Mouse (Mus musculus): ENCODE measurements at regions not wholly inside any gene's neighbourhood (a gene's known extent, or its start where the extent isn't known, plus 50 kb on each side); places are given as distances from the start of the nearest gene placed in this dataset.
A peak's percentile ranks its signal among the peaks of the same experiment; 100 is the strongest.

DNA sequence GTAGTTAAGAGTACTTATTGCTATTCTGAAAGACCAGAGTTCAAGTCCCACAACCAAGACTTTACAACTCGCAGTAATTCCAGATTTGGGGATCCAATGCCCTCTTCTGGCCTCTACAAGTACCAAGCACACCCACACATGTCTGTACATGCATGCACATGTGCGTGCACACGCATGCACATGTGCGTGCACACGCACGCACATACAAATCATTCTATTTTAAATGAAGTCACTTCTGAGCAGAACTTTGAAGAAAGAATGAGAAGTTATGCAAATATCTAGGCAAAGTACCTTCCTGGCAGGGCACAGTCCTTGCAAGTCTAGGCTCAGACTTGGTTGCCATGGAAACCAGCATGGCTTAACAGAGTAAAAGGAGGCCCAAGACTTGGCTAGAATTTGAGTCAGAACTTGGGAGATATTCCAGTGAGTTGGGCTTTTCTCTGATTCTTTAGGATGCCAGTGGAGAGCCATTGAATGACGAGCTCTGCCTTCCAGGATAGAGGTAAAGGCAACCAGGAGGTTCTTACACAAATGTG lies 265.4 kb upstream of the Atp2b1 start:
- no peak for DNase-seq (ENCODE audit: low spot score in 2 of 2)

DNA sequence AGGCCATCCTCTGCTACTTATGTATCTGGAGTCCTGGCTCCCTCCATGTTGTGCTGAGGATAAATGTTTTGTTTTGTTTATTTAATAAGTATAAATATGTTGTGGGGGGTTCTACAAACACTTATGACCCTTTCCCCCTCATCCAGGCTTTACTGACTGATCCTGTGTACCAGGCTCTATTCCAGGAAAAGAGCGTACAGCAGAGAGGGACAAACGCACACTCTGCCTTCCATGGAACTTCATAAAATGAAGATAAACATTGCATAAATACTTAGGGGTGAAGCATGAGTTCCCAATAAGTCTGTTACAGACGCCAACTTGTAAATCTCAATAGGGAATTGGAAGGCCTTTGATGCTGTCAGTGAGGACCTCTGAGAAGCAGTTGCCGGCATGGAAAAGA lies 263.7 kb upstream of the Atp2b1 start:
- no peak for DNase-seq (ENCODE audit: low spot score in 2 of 2)

DNA sequence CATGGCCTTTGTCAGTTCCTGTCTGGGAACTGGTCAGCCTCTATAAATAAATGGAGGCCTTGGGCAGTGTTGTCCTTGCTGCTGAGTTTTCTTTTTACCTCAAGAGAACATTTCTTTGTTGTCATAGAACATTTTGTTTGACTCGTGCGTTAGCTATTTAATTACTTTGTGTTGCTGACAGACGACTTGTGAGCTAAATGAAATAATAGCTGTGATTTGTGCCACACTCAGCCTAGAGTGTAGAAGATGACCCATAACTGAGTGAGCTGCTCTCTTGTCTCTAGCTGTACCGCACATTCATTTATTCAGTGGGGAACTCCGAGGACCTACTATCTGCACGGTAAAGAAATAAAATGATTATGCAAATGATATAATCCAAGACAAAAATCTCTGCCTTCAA lies 263.1 kb upstream of the Atp2b1 start:
- DNase-seq (ENCODE audit: low spot score in 2 of 2) = no peak

DNA sequence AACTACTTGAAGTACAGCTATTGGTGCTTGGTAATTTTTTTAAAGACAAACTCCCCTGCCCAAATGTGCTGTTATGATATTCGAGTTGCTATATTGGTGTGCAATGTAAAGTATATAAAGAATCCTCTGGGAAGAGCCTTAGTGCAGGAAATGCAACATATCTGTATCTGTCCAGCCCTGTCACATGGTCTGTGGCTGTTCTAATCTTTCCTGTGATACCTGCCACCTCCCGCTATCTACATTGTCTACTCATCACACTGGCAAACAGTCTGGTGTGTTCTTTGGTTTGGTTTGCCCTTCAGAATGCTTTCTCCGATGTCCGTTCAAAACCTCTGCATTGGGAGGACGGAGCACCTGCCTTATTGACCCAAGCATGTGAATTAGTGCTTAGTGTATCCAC lies 262.6 kb upstream of the Atp2b1 start:
- no peak for DNase-seq (ENCODE audit: low spot score in 2 of 2)

DNA sequence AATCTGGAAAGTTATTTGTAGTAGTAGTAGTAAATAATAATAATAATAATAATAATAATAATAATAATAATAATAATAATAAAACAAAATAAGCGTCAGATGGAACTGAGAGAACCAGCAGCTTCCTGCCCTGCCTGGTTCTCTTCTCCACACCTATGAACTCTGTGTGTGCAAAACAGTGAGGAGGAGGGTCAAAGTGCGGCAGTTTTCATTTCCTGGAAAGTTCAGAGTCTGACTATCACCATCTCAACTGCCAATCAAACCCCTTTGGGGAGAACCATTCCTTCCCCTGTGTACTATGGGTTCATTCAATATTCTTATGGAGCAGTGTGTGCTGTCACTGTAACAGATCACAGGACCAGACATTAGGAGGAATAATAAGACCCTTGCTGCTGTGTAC lies 262.1 kb upstream of the Atp2b1 start:
- DNase-seq (ENCODE audit: low spot score in 2 of 2) = no peak

DNA sequence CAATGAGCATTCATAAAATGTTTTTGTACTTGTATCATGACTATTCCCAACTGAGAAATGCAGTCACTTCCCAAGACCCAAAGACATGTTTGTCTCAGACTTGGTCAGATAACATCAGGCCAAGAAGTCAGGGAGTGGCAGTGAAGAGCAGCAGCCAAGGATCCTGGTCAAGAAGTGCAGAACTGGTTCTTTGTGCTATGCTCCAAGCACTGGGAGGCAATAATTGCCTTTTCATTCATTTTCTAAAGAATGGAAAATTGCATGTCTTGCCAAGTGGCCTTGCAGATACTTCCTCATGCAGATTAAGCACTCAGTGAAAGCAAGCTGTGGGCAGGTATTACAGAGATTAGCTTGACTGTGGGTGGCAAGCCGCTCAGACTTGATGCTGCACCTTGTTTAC lies 253.5 kb upstream of the Atp2b1 start:
- DNase-seq (ENCODE audit: low spot score in 2 of 2) = peak in 1 of 2 experiments; percentile 6

DNA sequence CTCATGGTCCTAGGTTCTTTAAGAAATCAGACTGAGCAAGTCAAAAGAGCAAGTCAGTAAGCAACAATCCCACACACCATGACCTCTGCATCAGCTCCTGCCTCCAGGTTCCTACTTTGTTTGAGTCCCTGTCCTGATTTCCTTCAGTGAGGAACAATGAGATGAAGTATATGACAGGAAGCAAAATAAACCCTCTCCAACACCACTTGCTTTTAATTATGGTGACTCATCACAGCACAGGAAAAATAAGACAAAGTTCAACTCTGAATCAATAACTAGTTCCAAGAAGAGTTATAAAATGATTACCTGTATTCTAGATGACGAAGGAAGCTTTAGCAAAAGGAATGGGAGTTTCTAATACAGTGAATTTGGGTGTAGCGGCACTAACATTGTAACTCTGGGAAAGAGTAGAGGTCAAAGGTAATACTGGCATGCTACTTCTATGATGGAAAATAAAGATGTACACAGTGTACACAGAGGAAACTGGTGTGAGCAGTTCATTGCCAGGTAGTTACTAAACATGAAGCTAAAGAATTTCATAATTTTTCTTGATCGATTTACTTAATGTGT lies 248.2 kb upstream of the Atp2b1 start:
- no peak for DNase-seq (ENCODE audit: low spot score in 2 of 2)

DNA sequence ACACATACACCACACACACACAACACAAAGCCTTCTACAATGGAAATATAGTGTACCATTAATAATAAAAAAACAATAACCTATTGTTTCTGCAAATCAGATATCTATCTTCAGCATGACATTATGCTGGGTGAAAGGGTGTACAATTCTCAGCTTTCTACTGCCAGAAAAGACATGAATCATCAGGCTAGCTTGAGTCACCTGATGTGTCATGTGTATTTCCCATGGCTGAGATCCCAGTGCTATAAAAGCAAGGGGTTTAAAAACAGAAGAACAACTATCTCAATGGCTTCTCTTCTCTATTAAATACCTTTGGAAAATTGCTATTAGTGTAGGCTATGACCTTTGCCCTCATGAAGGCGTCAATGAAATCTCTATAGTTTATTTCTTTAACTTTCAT lies 246.5 kb upstream of the Atp2b1 start:
- DNase-seq (ENCODE audit: low spot score in 2 of 2) = no peak

DNA sequence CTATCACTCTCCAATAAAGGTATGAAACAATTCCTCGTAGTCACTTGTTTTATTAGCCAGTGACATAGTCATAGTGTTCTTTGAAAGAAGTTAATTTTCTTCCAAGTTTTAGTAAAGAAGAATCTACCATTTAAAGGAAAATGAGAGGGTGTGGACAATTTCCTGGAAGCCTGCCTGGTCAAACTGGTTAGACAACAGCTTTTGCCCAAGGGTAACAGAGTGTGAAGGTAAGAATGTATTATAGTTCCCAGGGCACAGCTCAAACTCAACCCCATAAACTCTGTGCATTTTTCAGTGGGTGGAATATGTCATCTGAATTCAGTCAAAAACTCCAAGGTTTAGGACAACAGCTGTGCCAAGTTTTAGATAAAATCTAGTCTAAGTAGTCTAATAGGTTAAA lies 240.1 kb upstream of the Atp2b1 start:
- DNase-seq (ENCODE audit: low spot score in 2 of 2) = no peak

DNA sequence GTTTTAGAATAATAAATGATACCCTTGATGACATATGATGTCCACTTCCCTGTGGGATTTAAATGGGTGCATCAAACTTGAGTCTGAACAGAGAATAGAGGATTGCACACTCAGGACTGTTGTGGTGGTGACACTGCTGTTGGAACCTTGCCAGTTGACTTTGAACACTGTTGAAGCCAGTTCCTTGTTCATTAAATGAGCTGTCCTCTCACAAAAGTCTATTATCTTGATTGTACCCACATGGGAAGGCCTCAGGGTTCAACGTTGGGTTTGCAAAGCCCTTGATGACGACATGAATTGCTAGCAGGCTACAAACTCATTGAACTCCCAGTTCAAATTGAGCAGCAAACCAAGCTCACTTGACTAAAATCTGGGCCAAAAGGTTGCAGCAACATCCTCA lies 237.3 kb upstream of the Atp2b1 start:
- no peak for DNase-seq (ENCODE audit: low spot score in 2 of 2)

DNA sequence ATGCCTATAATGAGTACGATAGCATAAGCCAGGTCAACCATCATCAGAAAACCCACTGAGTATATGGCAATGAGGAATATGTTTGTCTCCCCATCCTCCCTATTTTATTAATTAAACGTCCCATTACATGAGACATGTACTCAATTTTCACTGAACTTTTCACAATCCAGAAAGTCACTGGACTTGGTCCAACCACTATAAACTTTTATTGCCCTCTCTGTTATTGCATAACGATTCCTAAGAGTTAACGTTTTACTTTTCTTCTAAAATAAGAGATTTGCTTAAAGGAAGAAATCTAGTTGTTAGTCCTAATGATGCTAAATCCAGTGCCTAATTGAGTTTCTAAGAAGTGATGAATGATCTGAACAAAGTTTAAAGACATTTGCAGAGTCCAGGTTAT lies 236.0 kb upstream of the Atp2b1 start:
- no peak for DNase-seq (ENCODE audit: low spot score in 2 of 2)

DNA sequence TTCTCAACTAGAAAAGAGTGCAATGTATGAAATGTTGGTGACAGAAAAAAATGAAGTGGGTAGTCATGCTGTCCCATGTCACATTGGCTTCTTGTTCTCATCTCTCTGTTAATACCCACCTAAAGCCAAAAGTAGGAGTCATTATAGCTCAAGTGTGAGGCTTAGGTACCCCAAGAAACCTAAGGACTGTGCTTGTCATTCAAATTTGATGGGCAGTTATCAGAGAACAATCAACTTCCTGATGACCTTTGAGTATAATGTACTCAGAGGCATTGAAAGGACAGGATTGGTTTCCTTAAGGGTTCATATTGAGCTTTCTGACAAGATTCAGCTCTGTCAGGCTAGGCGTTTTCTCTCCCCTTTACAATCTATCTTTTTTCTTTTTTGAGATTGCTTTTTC lies 231.8 kb upstream of the Atp2b1 start:
- DNase-seq (ENCODE audit: low spot score in 2 of 2) = no peak

DNA sequence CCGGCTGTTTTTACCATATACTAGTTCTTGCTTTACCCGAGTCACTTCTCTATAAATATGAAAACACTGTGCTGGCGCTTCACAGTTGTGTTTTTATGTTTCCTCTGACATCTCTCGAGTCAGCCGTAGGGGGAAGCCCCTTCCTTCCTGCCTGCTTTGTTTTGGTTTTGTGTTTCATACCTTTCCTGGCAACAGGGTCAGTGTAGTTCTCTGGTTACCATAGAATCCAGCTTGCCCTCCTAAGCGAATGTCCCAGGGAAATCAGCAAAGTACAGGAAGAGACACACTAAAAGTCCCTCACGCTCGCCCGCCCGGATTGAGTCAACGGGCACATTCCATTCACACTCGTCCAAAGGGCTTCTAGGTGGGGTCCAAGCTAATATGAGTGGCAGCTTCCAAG lies 230.0 kb upstream of the Atp2b1 start:
- peak; percentile 8 to 16 for DNase-seq (ENCODE audit: low spot score in 2 of 2)

DNA sequence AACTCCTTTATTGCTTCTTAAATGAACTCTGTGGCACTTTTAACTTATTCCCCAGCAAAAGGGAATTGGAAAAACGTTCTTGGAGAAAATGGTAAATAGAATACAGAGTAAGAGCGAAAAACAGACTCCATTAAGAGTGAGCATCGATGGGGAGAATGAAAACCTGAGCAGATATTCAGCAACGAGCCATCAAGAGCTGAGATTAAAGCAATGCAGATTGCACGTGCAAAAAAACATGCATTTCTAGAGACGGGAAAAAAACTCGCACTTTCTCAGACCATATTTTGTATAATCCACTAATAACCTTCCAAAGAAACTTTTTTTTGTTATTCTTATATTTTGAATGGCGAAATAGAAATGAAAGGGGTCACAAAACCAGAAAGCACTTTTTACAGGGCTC lies 229.5 kb upstream of the Atp2b1 start:
- no peak for DNase-seq (ENCODE audit: low spot score in 2 of 2)

DNA sequence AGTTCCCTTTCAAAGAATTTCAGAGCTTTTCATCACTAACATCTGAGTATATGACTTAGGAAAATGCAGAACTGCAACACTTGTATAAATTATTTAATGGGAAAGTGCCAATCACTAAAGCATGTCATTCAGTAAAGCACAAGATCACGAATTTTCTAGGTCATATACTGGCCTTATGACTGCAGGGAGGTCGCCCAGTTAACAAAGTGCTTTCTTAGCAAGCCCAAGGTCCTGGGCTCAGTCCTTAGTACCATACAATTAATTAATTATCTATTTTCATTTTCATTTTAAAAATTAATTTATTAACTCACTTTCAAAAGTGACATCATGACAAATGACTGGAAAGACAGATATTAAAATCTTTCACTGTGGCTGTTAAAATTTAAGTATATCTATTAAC lies 228.5 kb upstream of the Atp2b1 start:
- DNase-seq (ENCODE audit: low spot score in 2 of 2) = no peak

DNA sequence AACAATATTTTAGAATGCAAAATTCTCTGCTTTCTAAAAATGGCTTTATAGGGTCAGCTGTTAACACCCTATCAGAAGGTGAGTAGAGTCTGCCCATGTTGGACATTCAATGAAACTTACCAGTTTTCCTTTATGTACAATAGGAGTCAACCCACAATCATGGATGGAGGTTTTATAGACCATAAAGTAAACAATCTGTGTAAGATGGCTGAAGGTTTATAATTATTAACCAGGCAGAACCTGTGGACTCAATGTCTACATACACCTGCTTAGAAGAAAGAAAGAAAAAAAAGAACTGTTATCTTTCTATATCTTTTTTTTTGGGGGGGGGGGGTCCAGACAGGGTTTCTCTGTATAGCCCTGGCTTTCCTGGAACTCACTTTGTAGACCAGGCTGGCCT lies 227.8 kb upstream of the Atp2b1 start:
- DNase-seq (ENCODE audit: low spot score in 2 of 2) = no peak

DNA sequence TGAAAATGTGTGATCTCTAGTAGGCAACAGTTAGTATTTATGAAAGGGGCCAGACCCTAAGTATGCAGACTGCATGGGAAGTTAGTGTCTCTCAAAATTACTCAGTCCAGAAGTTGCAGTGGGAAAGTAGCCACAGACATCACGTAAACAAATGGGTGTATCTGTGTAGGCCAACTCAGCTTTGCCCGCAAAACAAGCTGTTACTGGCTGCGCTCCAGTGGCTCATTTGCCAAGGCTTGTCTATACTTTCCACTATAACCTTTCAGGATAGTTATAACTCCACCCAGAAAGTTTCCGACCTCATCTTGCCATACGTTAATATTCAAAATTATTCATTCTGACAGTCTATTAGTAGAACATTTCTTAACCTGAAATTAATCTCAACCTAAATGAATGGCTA lies 222.4 kb upstream of the Atp2b1 start:
- no peak for DNase-seq (ENCODE audit: low spot score in 2 of 2)

DNA sequence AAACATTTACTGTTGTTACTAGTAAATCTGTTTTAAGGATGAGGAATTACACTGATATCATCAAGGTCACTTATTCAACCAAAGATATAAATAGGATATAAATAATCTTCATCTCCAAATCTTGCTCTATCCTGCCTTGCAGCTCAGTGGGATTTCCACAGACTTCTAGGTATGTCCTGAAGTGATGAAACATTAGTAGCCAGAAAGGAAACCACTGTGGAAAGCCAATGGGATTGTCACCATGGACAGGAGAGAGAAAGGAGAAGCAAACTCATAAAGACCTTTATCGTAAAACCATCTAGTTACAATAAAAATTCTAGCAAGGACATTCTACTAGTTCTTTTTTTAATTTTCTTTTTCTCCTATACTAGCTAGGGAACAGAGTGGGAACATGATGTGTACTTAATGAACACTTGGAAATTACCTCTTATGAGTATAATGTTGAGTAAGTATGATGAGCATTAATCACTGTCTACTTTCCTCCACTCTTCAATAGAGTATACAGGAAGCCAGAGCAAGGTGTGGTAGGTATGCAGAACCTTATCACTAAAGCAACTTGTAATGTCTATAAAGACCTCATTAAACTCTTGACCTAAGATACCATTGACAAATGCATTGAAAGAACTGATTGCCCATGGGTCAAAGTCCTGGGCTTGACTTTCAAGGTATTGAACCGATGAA lies 219.4 kb upstream of the Atp2b1 start:
- no peak for DNase-seq (ENCODE audit: low spot score in 2 of 2)

DNA sequence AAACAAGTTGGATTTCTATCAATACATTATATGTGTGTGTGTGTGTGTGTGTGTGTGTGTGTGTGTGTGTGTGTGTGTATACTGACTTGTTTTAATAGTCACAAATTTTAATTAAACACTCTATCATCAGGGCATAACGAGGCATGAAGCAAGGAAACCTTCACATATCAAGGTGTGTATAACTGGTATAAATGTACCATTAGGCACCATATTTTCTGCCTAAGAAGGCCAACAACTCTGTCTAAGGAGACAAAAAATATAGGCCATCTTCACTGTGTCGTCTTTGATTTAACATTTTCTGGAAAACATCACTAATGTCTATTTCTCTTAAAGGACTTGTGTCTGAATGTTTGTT lies 218.9 kb upstream of the Atp2b1 start:
- no peak for DNase-seq (ENCODE audit: low spot score in 2 of 2)

DNA sequence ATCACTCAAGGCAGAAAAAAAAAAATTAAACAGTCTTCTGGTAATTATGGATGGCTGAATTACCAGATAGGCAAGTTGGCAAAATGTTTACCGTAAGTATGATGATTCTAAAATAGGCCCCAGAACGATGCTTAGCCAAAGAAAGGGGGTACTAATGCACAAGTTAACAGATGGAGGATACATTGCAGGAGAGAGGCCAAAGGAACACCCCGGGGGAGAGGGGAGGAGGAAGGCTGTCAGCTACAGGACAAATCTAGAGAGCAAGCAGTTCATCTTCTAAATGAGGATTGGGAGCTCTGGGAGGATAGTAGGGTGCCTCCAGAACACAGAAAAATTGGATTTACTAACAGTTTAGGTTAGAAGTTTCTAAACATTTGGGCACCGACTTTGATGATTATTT lies 216.3 kb upstream of the Atp2b1 start:
- no peak for DNase-seq (ENCODE audit: low spot score in 2 of 2)

DNA sequence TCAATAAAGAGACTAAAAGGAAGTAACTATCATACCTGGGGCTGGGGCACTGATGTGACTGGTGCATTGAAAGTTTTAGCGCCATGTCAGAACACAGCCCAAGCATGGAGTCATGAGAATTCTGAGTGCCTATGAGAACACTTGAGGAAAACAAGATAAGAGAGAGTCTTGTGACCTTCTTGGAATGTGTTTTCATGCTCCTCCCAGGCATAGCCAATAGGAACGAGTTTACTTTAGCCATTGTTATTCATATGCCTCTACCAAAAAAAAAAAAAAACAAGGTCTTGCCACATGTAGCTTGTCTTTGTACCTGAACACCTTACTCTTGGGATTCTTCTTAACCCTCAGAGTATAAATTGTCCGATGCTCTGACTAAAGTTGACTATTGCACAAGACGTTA lies 214.6 kb upstream of the Atp2b1 start:
- DNase-seq (ENCODE audit: low spot score in 2 of 2) = no peak

DNA sequence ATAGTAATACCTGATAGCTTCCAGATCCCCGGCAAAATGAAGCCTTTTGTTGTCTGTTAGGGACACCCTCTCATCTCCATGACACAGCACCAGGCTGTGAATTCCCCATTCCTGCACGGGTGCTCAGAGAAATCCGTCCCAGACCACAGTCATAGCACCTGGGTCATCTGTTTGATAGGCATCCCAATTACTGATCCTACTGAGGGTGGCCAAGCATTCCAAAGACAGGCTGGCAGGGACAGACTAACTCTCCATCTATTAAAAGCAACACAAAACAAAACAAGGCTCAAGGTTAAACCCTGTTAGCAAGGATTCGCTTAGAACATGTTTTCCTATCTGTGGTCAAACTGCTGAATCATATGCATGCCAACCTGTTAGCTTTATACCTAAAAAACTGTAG lies 213.8 kb upstream of the Atp2b1 start:
- no peak for DNase-seq (ENCODE audit: low spot score in 2 of 2)

DNA sequence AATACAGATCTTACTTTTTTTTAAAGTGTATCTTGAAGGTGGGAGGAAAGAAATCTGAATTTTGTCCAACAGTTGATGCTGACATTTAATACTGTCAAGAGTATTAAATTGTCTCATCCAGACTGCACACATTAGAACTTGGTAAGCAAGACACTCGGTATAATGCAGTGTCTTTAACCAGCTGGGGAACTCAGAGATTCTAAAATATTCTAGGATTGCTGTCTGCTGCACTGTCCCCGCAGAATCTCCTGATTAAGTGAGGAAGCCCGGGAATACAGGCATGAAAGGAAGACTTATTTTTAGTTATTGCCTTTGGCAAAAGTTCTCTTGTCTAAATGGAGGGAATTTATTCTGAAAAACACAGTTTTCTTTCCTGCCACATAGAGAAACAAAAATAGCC lies 212.9 kb upstream of the Atp2b1 start:
- no peak for DNase-seq (ENCODE audit: low spot score in 2 of 2)

All from gastrocnemius, adult 8-10 months (tissue).